Mouse (Mus musculus) thymus, adult 2 months (tissue): Measurements from ENCODE around the gene Baz1b.

Source experiments
- CTCF ChIP-seq: fragments of 200-500 bp; IDR thresholded peaks from 2 replicates; pipeline ENCODE4 v1.5.1; 2012; ENCODE audit warnings: mild to moderate bottlenecking, control low read depth, low read length, moderate library complexity, borderline replicate concordance; ENCODE audit not compliant: control insufficient read depth, poor library complexity, insufficient read depth; ENCODE audit errors: extremely low read depth
- POLR2A ChIP-seq: fragments of 200-500 bp; IDR thresholded peaks from 2 replicates; pipeline ENCODE4 v1.6.1; 2012; ENCODE audit warnings: mild to moderate bottlenecking, low read length, control low read depth, moderate library complexity; ENCODE audit not compliant: control insufficient read depth, poor library complexity, insufficient read depth; ENCODE audit errors: extremely low read depth

DNA sequence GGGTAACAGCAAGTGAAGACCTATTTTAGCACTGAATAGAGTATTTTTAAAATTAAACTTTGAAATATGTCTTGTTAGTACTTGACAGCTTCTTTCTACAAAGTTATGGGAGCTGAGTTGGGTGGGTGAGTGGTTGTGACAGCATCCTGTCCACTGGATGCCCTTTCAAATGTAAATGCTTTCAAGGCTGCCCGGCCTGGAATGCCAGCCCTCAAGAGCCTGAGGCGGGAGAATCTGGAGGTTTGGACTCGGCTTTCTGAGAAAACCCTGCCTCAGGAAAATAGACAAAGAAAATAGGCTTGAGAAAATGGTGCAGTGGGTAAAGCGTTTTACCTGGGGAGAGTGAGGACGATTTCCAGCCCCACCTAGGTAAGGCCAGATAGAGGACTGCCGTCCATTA, 5.3 kb upstream of the Baz1b start:
- TF ChIP-seq CTCF = no peak
- TF ChIP-seq POLR2A = no peak
